Mouse (Mus musculus) liver, embryonic 15.5 days (tissue): ENCODE measurements at regions not wholly inside any gene's neighbourhood (a gene's known extent, or its start where the extent isn't known, plus 50 kb on each side); places are given as distances from the start of the nearest gene placed in this dataset.

ENCODE experiments used
- ATAC-seq: fragments of 200-750 bp; cut with Nextera tagmentation; 2 replicates; pipeline ENCODE4 v1.8.0; 2017; ENCODE audit warnings: moderate number of reproducible peaks, mild to moderate bottlenecking, moderate library complexity; ENCODE audit not compliant: insufficient read depth
- H3K27ac ChIP-seq: fragments of 300-500 bp; sonication (generic); replicated peaks from 2 replicates; pipeline ENCODE4 v1.5.1; 2015; ENCODE audit warnings: mild to moderate bottlenecking, inconsistent platforms
- H3K27me3 ChIP-seq: fragments of 300-500 bp; sonication (generic); 2 replicates; pipeline ENCODE4 v1.6.1; 2015; ENCODE audit warnings: mild to moderate bottlenecking, inconsistent platforms
- H3K36me3 ChIP-seq: fragments of 300-500 bp; sonication (generic); replicated peaks from 2 replicates; pipeline ENCODE4 v1.6.1; 2015; ENCODE audit warnings: moderate library complexity, mild to moderate bottlenecking, inconsistent platforms
- H3K4me1 ChIP-seq: fragments of 300-500 bp; sonication (generic); replicated peaks from 2 replicates; pipeline ENCODE4 v1.6.1; 2015; ENCODE audit warnings: inconsistent platforms
- H3K4me2 ChIP-seq: fragments of 300-500 bp; sonication (generic); 2 replicates; pipeline ENCODE4 v1.6.1; 2015; ENCODE audit warnings: moderate library complexity, mild to moderate bottlenecking, inconsistent platforms
- H3K4me3 ChIP-seq: fragments of 300-500 bp; sonication (generic); replicated peaks from 2 replicates; pipeline ENCODE4 v1.5.1; 2015; ENCODE audit warnings: mild to moderate bottlenecking, inconsistent platforms
- H3K9ac ChIP-seq: fragments of 300-500 bp; sonication (generic); 2 replicates; pipeline ENCODE4 v1.6.1; 2015; ENCODE audit warnings: moderate library complexity, mild to moderate bottlenecking, inconsistent platforms
- H3K9me3 ChIP-seq: fragments of 300-500 bp; sonication (generic); replicated peaks from 2 replicates; pipeline ENCODE4 v1.6.1; 2016; ENCODE audit warnings: inconsistent platforms
- WGBS: fragments of 180-500 bp; shearing (Covaris S2); methylation state at CpG from one replicate; pipeline ENCODE4 v1.1.7; 2015; ENCODE audit warnings: mixed read lengths; ENCODE audit not compliant: insufficient replicate concordance; 5-methylcytosine and 5-hydroxymethylcytosine counted together

GRCm38 (mm10) chr2:48498047-48498723 is 315.7 kb upstream of the Acvr2a start:
- H3K4me2 ChIP-seq = no peak overlapping the region
- H3K9me3 ChIP-seq = no peaks in the 10 kb centered on the region
- no peak overlapping the region for H3K9ac ChIP-seq
- H3K27ac ChIP-seq = no peak overlapping the region
- no peak for ATAC-seq
- H3K36me3 ChIP-seq = no peaks in the 10 kb centered on the region
- no peaks in the 10 kb centered on the region for H3K27me3 ChIP-seq
- no peaks in the 10 kb centered on the region for H3K4me1 ChIP-seq
- WGBS = 69% methylated on average over 5 of the region's 5 CpGs
- no peak overlapping the region for H3K4me3 ChIP-seq

- ATAC-seq = no peak
- 57% methylated on average over 6 of the region's 6 CpGs for WGBS
- no peak overlapping the region for H3K4me3 ChIP-seq
Measured at GRCm38 (mm10) chr2:48499396-48499795, 314.5 kb upstream of the Acvr2a start.

GRCm38 (mm10) chr2:48501387-48501786 is 312.5 kb upstream of the Acvr2a start:
- no peaks in the 10 kb centered on the region for H3K9me3 ChIP-seq
- no peak overlapping the region for H3K9ac ChIP-seq
- H3K4me1 ChIP-seq = no peaks in the 10 kb centered on the region
- no peak for ATAC-seq
- 39% methylated on average over 2 of the region's 2 CpGs for WGBS
- no peaks in the 10 kb centered on the region for H3K36me3 ChIP-seq
- H3K27me3 ChIP-seq = no peaks in the 10 kb centered on the region
- H3K4me2 ChIP-seq = no peak overlapping the region
- no peak overlapping the region for H3K27ac ChIP-seq
- H3K4me3 ChIP-seq = no peak overlapping the region

More at GRCm38 (mm10) chr2:48499396-48499795, 314.5 kb upstream of the Acvr2a start:
- no peak overlapping the region for H3K27ac ChIP-seq
- H3K4me2 ChIP-seq = no peak overlapping the region
- no peaks in the 10 kb centered on the region for H3K4me1 ChIP-seq
- H3K27me3 ChIP-seq = no peaks in the 10 kb centered on the region
- H3K36me3 ChIP-seq = no peaks in the 10 kb centered on the region
- no peak overlapping the region for H3K9ac ChIP-seq
- no peaks in the 10 kb centered on the region for H3K9me3 ChIP-seq

- no peaks in the 10 kb centered on the region for H3K9me3 ChIP-seq
Measured at GRCm38 (mm10) chr2:48513848-48514247, 300.1 kb upstream of the Acvr2a start.

GRCm38 (mm10) chr2:48519838-48520404 is 294.0 kb upstream of the Acvr2a start:
- Histone ChIP-seq H3K27ac (no peak overlapping the region), H3K36me3 (no peaks in the 10 kb centered on the region), H3K4me1 (no peaks in the 10 kb centered on the region), H3K9me3 (no peaks in the 10 kb centered on the region), H3K4me2 (no peak overlapping the region), H3K4me3 (no peak overlapping the region), H3K27me3 (no peaks in the 10 kb centered on the region), H3K9ac (no peak overlapping the region)
- 33% methylated on average over 5 of the region's 5 CpGs for WGBS
- ATAC-seq = no peak

More at GRCm38 (mm10) chr2:48513848-48514247, 300.1 kb upstream of the Acvr2a start:
- no peak for ATAC-seq
- Histone ChIP-seq H3K4me2 (no peak overlapping the region), H3K9ac (no peak overlapping the region), H3K27ac (no peak overlapping the region), H3K4me3 (no peak overlapping the region), H3K27me3 (no peaks in the 10 kb centered on the region), H3K4me1 (no peaks in the 10 kb centered on the region), H3K36me3 (no peaks in the 10 kb centered on the region)

- Histone ChIP-seq H3K4me3 (no peak overlapping the region), H3K4me2 (no peak overlapping the region), H3K27ac (no peak overlapping the region), H3K9ac (no peak overlapping the region), H3K4me1 (no peaks in the 10 kb centered on the region), H3K36me3 (no peaks in the 10 kb centered on the region), H3K27me3 (no peaks in the 10 kb centered on the region), H3K9me3 (no peaks in the 10 kb centered on the region)
- no peak for ATAC-seq
- 59% methylated on average over 2 of the region's 2 CpGs for WGBS
Measured at GRCm38 (mm10) chr2:48520535-48520971, 293.4 kb upstream of the Acvr2a start.

- 74% methylated on average over 2 of the region's 2 CpGs for WGBS
- Histone ChIP-seq H3K9ac (no peak overlapping the region), H3K9me3 (no peaks in the 10 kb centered on the region), H3K4me1 (no peaks in the 10 kb centered on the region), H3K27ac (no peak overlapping the region), H3K4me2 (no peak overlapping the region), H3K27me3 (no peaks in the 10 kb centered on the region), H3K4me3 (no peak overlapping the region), H3K36me3 (no peaks in the 10 kb centered on the region)
- ATAC-seq = no peak
Measured at GRCm38 (mm10) chr2:48535453-48535852, 278.5 kb upstream of the Acvr2a start.

- Histone ChIP-seq H3K4me2 (no peak overlapping the region), H3K9ac (no peak overlapping the region), H3K36me3 (no peaks in the 10 kb centered on the region), H3K27ac (no peak overlapping the region), H3K27me3 (no peaks in the 10 kb centered on the region), H3K9me3 (no peaks in the 10 kb centered on the region), H3K4me1 (no peaks in the 10 kb centered on the region), H3K4me3 (no peak overlapping the region)
- 34% methylated on average over 4 of the region's 4 CpGs for WGBS
- no peak for ATAC-seq
Measured at GRCm38 (mm10) chr2:48536930-48537329, 277.0 kb upstream of the Acvr2a start.

DNA sequence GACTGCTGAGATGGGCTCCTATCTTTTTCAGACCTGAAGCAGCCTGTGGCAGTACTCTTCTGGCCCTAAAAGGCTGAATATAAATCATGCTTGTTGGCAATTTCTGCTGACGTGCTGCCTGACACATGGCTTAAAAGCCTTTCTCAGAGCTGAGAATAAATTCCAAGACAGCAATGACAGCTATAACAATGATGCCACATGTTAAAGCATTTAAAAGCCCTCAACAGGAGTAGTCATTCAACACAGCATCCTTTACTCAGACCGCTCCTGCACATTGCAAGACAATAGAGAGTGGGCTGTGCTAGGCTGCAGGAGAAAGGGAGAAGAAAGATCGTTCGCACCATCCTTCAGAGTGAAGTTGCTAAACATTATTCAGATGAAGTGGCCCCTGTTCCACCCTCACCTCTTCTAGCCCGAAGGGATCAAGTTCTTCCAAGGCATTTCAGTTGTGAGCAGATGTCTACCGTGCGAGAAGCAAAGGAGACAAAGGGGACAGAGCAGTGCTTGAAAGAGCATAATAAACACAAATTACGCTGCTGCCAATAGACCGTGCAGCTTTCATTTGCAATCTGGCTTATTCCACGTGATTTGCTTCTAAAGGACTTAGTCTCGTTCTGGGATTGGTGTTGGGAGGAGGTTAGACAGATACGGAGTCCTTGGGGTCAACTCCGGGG is 275.1 kb upstream of the Acvr2a start:
- Histone ChIP-seq H3K9me3 (no peaks in the 10 kb centered on the region), H3K9ac (no peak overlapping the region), H3K4me1 (no peaks in the 10 kb centered on the region), H3K27me3 (no peaks in the 10 kb centered on the region), H3K27ac (no peak overlapping the region), H3K4me2 (no peak overlapping the region), H3K4me3 (no peak overlapping the region), H3K36me3 (no peaks in the 10 kb centered on the region)
- ATAC-seq = no peak
- WGBS = 66% methylated on average over 13 of the region's 13 CpGs

- 42% methylated on average over 4 of the region's 4 CpGs for WGBS
Measured at GRCm38 (mm10) chr2:48539465-48540055, 274.3 kb upstream of the Acvr2a start.

GRCm38 (mm10) chr2:48544377-48544776 is 269.5 kb upstream of the Acvr2a start:
- ATAC-seq = no peak
- no peak overlapping the region for H3K4me2 ChIP-seq
- H3K27ac ChIP-seq = no peak overlapping the region
- H3K4me3 ChIP-seq = no peak overlapping the region
- 60% methylated on average over 4 of the region's 4 CpGs for WGBS
- H3K27me3 ChIP-seq = no peaks in the 10 kb centered on the region
- H3K9me3 ChIP-seq = no peaks in the 10 kb centered on the region
- no peak overlapping the region for H3K9ac ChIP-seq
- no peaks in the 10 kb centered on the region for H3K4me1 ChIP-seq
- H3K36me3 ChIP-seq = no peaks in the 10 kb centered on the region

More at GRCm38 (mm10) chr2:48539465-48540055, 274.3 kb upstream of the Acvr2a start:
- Histone ChIP-seq H3K4me2 (no peak overlapping the region), H3K9ac (no peak overlapping the region), H3K27me3 (no peaks in the 10 kb centered on the region), H3K9me3 (no peaks in the 10 kb centered on the region), H3K4me3 (no peak overlapping the region), H3K27ac (no peak overlapping the region), H3K36me3 (no peaks in the 10 kb centered on the region), H3K4me1 (no peaks in the 10 kb centered on the region)
- no peak for ATAC-seq
